Mouse (Mus musculus): Measurements from ENCODE around the gene Vps9d1.

DNA sequence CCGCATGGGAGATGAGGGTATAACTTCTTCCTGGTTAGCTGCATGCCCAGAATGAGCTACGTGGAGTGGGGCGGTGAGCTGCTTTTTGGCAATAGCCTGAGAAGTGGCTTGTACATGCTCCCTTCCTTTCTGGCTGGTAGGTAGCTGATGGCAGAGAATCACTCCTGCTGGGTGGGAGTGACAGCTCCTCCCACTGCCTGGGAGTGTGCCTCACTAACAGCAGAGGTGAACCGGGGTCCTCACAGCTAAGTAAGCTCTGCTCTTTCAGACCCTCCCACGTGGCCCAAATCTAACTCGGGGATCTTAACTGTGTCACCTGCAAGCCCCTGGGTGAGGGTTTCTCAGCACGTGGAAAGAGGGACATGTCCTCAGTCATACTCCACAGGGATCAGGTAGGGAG lies 21.6 kb downstream of the Vps9d1 start:
- TF ChIP-seq TAL1 (IDR thresholded peaks at IDR 0.05; ENCODE audit: low read length) (no peak), GATA1 (IDR thresholded peaks at IDR 0.05; ENCODE audit: low read length) (no peak)
